Mouse (Mus musculus): ENCODE data around the gene Hexa.

Gene Hexa

DNA sequence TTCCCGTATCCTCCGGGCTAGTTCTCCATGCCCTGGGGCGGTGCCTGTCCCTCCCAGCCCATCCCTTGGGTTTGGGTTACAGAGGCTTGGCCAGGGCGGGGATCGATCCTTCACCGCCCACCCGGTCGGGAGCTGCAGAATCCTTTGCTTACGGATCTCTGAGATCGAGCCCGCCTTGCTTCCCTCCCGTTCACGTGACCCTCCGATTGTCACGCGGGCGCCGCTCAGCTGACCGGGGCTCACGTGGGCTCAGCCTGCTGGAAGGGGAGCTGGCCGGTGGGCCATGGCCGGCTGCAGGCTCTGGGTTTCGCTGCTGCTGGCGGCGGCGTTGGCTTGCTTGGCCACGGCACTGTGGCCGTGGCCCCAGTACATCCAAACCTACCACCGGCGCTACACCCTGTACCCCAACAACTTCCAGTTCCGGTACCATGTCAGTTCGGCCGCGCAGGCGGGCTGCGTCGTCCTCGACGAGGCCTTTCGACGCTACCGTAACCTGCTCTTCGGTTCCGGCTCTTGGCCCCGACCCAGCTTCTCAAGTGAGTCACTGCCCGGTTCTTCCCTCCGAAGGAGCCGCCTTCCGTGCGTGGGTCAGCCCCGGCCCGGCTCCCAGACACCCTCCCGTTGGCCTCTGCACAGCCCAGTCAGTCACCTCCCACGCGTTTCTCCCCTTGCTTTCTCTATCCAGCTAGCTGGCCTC is at the start of gene Hexa, which contains the start of gene Tmem202:
Hexa (plus strand) TSS at position 100 of the 697 bp plus-strand sequence.
Tmem202 (minus strand) TSS at position 407 of the 697 bp plus-strand sequence.
- DNase-seq (ENCODE audit: low spot score) = peak; percentile 88

DNA sequence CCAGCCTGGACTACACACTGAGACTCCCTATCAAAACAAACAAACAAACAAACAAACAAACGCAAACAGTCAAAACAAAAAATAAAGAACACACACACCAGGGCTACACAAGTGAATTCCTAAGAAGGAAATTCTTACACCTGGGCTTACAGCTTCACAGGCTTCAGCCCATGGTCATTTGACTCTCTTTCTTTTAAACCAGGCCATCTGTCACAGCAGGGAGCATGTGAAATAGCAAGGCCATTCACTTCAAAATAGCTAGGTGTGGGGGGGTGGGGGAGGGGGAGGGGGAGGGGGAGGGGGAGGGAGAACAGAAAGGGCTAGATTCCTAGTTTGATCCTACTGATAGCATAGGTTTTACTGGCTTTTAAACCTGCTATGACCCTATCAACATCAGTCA is 31.2 kb upstream of the Hexa start:
- DNase-seq (ENCODE audit: low spot score) = no peak

- no peak for DNase-seq (ENCODE audit: low spot score)
Observed at GRCm38 (mm10) chr9:59512381-59512780, 27.0 kb upstream of the Hexa start.

GRCm38 (mm10) chr9:59515069-59515468 is 24.3 kb upstream of the Hexa start:
- no peak for DNase-seq (ENCODE audit: low spot score)

DNA sequence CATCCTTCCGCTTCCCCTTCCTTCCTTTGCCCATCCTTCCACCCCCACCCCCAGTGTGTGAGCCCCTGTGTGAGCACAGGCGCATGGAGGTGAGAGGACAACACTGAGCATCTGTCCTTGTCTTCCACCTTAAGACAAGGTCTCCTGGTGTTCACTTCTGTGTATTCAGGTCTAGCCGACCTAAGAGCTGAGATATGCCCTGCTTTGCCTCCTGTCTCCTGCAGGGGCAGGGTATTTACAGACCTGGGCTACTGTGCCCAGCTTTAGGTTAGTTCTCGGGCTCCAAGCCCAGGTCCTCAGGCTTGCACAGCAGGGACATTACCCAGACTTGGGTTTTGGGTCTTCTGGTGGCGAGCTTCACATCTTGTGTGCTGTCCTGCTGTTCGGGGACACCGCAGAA is 22.2 kb upstream of the Hexa start:
- peak; percentile 39 for DNase-seq (ENCODE audit: low spot score)

DNA sequence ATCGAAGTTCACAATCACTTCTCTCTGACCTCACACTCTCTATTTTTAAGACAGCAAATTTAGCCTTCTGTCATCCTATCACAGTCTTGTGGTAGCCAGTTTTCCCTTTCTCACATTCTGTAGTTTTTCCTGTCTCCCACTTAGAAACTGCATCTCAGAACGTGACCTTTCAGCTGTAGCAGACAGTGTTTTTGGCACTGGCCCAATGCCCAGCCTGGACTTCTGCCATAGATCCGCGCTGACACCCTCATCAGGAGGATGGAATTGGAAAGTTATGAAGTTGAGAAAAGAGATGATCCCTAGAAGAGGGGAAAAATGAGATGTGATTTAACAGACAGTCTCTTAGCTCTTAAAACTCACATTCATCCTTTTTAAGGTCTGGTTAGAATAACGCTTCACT is 20.4 kb upstream of the Hexa start:
- no peak for DNase-seq (ENCODE audit: low spot score)

DNA sequence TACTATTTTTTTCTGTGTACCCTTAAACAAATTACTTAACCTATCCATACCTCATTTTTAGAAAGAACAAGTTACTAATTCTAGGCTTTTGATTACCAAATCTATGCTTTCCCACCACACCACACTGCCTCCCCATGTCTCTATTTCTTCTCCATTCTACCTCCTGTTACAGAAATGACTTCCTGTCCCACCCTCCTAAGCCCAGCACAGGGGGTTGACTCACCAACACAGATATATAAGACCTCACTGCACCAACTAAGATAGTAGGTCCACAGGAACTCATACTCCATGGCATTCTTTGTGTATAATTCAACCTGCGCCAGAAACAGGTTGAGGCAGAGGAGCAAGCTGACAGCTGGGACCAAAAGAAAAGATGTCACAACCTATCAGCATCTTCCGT is 19.9 kb upstream of the Hexa start:
- DNase-seq (ENCODE audit: low spot score) = no peak

DNA sequence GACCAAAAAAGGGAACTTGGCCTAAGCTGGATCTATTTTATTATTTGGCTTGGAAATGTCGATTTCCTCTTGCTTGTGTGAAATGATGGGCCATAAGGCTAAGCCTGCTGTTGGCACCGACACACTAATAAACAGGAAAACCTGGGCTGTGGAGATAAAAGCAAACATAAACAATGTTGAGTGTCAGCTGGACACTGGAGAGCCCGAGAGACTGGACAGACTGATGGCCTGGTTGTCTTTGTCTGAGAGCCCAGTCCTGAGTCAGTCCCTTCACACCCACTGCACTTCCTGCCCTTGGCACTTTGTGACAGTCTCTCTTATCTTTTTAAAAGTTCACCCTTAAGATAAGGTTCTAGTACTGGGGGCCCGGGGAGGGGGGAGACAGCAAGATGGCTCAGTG is 16.4 kb upstream of the Hexa start:
- DNase-seq (ENCODE audit: low spot score) = no peak

DNA sequence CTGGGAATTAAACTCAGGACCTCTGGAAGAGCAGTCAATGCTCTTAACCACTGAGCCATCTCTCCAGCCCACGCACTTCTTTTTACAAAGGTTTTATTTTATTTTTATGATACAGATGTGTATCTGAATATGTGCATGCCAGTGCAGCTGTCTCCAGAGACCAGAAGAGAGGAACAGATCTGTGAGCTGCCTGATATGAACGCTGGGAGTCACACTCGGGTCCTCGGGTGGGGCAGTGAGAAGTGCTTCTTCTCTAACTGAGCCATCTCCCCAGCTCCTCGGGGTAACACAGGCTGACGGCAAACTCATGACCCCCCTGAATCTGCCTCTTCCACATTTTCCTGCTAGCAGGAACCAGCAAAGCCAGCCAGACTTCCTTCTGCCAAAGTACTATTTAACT is 12.6 kb upstream of the Hexa start:
- no peak for DNase-seq (ENCODE audit: low spot score)

GRCm38 (mm10) chr9:59527580-59527979 is 11.8 kb upstream of the Hexa start:
- no peak for DNase-seq (ENCODE audit: low spot score)

DNA sequence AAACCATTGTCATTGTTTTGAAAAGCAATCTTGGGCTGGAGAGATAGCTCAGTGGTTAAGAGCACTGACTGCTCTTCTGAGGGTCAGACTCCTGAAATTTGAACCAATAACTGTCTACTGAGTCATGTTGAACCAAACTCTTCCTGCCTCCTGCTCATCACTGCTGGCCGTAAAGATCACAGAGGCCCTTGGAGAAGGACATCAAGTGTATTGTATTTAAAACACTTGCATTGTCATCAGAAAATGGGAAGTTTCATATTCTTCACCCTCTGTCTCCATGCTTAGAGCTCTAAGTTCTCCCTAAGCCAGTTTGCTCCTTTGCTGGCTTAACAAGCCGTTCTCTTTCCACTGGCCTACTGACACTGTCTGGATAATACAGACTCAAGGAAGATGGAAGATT is 11.1 kb upstream of the Hexa start:
- no peak for DNase-seq (ENCODE audit: low spot score)

DNA sequence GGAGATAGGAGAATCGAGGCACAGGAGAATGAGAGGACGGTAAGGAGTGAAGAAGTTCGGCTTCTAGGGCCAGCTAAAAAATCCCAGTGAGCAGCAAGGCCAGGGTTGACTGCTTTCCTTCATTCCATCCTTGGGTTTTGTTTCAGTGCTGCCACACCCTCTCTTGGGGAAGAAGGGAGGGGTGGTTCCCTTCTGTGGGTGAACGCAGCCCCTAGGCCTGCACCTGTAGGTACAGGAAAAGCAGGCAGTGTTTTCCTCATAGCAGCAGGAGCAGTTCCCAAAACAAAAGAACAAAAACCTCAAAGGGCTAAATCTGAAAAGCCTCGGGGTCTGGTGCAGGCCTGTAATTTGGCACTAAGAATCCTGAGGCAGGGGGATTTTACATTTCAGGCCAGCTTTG is 7.7 kb upstream of the Hexa start:
- DNase-seq (ENCODE audit: low spot score) = no peak

DNA sequence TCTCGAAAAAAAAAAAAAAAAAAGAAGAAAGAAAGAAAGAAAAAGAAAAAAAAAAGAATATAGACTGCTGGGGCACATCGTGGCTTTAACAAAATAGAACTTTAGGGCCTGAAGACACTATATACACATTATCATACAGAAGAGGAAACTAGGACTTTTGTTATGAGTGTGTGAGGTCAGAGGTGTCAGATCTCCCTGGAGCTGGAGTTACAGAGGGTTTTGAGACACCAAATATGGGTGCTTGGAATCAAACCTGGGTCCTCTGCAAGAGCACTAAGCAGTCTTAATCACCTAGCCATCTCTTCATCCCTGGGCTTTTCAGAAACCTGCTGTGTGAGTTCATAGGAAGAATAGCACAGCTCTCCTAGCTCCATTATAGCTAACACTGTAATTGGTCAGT is 5.9 kb upstream of the Hexa start:
- DNase-seq (ENCODE audit: low spot score) = no peak

GRCm38 (mm10) chr9:59533889-59534288 is 5.5 kb upstream of the Hexa start:
- DNase-seq (ENCODE audit: low spot score) = no peak

GRCm38 (mm10) chr9:59537651-59538050 is 1.7 kb upstream of the Hexa start:
- DNase-seq (ENCODE audit: low spot score) = no peak

- no peak for DNase-seq (ENCODE audit: low spot score)
Observed at GRCm38 (mm10) chr9:59541617-59542016, 2.3 kb downstream of the Hexa start.

DNA sequence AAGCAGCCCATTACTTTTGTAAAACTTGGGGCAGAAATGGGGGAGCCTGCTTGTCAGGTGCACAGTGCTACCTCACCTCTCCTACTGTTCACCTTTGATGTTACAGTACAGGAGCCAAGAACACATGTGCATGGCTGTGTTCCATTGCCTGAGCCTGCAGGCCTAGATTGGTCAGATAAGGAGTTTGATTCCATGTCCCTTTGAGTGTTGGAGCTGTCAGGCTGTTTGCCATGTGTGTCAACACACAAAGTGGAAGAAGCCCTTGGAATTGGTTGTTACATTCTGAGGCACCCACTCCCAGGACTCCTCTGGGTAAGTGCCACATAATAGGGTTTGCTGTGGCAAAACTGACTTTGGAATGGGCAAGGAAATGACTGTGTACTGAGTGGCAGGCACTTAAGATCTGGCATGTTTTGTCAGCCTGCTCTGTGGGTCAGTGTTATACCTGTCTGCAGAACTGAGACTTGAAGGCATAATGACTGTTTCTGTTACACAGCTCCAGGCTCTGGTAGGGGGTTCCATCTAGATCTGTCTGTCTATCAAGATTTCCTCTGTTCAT is 3.5 kb downstream of the Hexa start:
- no peak for DNase-seq (ENCODE audit: low spot score)

GRCm38 (mm10) chr9:59544739-59545138 is 5.4 kb downstream of the Hexa start:
- DNase-seq (ENCODE audit: low spot score) = no peak

DNA sequence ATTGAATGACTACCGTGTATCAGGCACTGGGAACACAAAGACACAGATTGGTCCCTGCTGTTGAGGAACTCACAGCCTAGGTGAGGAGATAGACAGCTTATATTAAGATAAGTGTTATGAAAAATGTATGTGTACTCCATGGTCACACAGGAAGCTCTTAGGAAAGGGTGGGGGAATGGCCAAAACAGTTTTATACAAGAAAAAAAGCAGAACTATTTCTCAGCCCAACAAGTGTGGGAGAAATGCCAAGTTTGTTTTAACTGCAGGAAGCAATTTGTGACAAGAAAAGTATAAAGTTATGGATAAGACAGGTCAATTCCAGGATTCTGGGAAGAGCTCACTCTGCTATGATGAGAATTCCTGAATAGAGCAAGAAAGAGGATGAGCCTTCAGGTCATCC is 8.5 kb downstream of the Hexa start:
- DNase-seq (ENCODE audit: low spot score) = no peak

- no peak for DNase-seq (ENCODE audit: low spot score)
Observed at GRCm38 (mm10) chr9:59548961-59549487, 9.7 kb downstream of the Hexa start.

- DNase-seq (ENCODE audit: low spot score) = no peak
Observed at GRCm38 (mm10) chr9:59550077-59550476, 10.7 kb downstream of the Hexa start.

DNA sequence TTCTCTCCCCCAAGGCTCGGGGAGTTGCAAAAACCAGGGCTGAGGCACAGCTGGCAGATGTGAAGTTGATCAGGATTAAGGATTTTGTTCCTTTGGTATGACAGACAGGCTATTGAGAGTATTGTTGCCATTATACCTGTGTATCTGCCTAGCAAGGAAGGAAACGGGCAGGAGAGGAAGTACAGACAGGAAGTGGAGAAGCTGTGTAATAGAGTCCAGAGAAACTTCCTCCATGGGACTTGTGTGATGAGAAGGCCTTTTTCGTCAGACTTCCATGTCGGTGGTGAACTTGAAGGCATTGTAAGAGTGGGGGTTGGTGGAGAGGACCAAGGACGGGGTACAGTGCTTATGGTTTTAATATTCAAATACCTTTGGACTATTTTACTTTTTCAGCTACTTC is 11.7 kb downstream of the Hexa start:
- DNase-seq (ENCODE audit: low spot score) = no peak

DNA sequence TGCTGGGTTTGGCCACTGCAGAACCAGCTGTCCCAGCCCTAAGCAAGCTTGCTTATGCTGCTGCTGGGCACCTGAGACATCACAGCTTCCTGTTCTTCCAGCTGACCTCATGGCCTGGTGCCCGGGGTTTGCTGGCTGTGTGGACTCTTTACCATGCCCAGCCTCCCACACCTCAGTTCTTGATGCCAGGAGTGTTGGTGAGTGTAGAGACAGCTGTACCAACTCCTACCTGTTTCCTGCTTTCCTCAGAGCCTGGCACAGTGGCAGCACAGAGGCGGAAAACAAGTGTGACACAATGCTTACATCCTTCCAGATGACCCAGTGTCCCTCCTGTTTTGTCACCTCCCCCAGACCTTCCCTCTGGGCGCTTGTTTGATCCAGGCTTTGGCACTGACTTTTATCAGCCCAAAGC is 12.3 kb downstream of the Hexa start:
- DNase-seq (ENCODE audit: low spot score) = no peak

- no peak for DNase-seq (ENCODE audit: low spot score)
Observed at GRCm38 (mm10) chr9:59552610-59553009, 13.3 kb downstream of the Hexa start.

All from retina, embryonic 14.5 days (tissue).